Mouse (Mus musculus) embryo, embryonic 10.5 days (tissue): Measurements from ENCODE around the gene Gpatch4.

Experiments
- DNase-seq: peaks from one replicate; pipeline ENCODE4 v3.0.0-alpha.2; 2015; ENCODE audit warnings: low spot score

Gene Gpatch4

GRCm38 (mm10) chr3:88030608-88031395 is 12.1 kb upstream of the Gpatch4 start:
- no peak for DNase-seq

GRCm38 (mm10) chr3:88033506-88033905 is 9.4 kb upstream of the Gpatch4 start:
- DNase-seq = no peak

GRCm38 (mm10) chr3:88035561-88036293 is 7.2 kb upstream of the Gpatch4 start:
- no peak for DNase-seq

GRCm38 (mm10) chr3:88049532-88049931 is 6.6 kb downstream of the Gpatch4 start:
- DNase-seq = no peak

- DNase-seq = no peak
Measured at GRCm38 (mm10) chr3:88057030-88057429, 14.1 kb downstream of the Gpatch4 start.

GRCm38 (mm10) chr3:88057902-88058696 is 15.2 kb downstream of the Gpatch4 start, which contains the start of gene Naxe:
TSS of gene Naxe (minus strand) at chr3:88058495.
- DNase-seq = peak; percentile 94

GRCm38 (mm10) chr3:88068386-88068785 is 25.5 kb downstream of the Gpatch4 start:
- DNase-seq = no peak

GRCm38 (mm10) chr3:88071783-88072182 is 28.9 kb downstream of the Gpatch4 start:
- DNase-seq = peak; percentile 94

- no peak for DNase-seq
Measured at GRCm38 (mm10) chr3:88073631-88074030, 30.7 kb downstream of the Gpatch4 start.

GRCm38 (mm10) chr3:88074351-88074750 is 31.4 kb downstream of the Gpatch4 start:
- no peak for DNase-seq

- no peak for DNase-seq
Measured at GRCm38 (mm10) chr3:88074766-88075165, 31.9 kb downstream of the Gpatch4 start.

- no peak for DNase-seq
Measured at GRCm38 (mm10) chr3:88077441-88077840, 34.5 kb downstream of the Gpatch4 start.

GRCm38 (mm10) chr3:88078204-88078603 is 35.3 kb downstream of the Gpatch4 start, which contains the start of gene Ttc24:
TSS of gene Ttc24 (minus strand) at chr3:88078304.
- DNase-seq = no peak

- DNase-seq = peak; percentile 95
Measured at GRCm38 (mm10) chr3:88081345-88082223, 38.7 kb downstream of the Gpatch4 start, which contains the start of gene Iqgap3. TSS of gene Iqgap3 (plus strand) at chr3:88081971.

- peak; percentile 40 for DNase-seq
Measured at GRCm38 (mm10) chr3:88082224-88082618, 39.3 kb downstream of the Gpatch4 start.

- DNase-seq = peak; percentile 28
Measured at GRCm38 (mm10) chr3:88082663-88083062, 39.8 kb downstream of the Gpatch4 start.

- no peak for DNase-seq
Measured at GRCm38 (mm10) chr3:88084001-88084400, 41.1 kb downstream of the Gpatch4 start.

GRCm38 (mm10) chr3:88085459-88085858 is 42.6 kb downstream of the Gpatch4 start:
- DNase-seq = no peak

GRCm38 (mm10) chr3:88087688-88088087 is 44.8 kb downstream of the Gpatch4 start:
- DNase-seq = peak; percentile 68

GRCm38 (mm10) chr3:88090106-88090505 is 47.2 kb downstream of the Gpatch4 start:
- no peak for DNase-seq

GRCm38 (mm10) chr3:88090616-88091015 is 47.7 kb downstream of the Gpatch4 start:
- no peak for DNase-seq
